Mouse (Mus musculus) heart, postnatal 4 days (tissue): ENCODE results near the gene Nxpe4. TPM values are rescaled to one million over a fixed set of nuclear protein-coding genes. Genes with fewer than 3 reads are reported as not detected.

Experiments
- DNase-seq: peaks from one replicate; pipeline ENCODE4 v3.0.0; 2021
- total RNA-seq, 2 experiments: library from RNA; stranded (reverse); gene quantifications; 2 replicates each; pipeline ENCODE4 v1.2.3; 2021

The Nxpe4 gene
- total RNA-seq, 2 experiments from 2014 or later: 13.3 to 13.9 TPM

GRCm38 (mm10) chr9:48241791-48242190 lies 80.0 kb downstream of the Nxpe4 start:
- no peak for DNase-seq

GRCm38 (mm10) chr9:48242756-48243155 lies 80.9 kb downstream of the Nxpe4 start:
- DNase-seq: no peak

DNA sequence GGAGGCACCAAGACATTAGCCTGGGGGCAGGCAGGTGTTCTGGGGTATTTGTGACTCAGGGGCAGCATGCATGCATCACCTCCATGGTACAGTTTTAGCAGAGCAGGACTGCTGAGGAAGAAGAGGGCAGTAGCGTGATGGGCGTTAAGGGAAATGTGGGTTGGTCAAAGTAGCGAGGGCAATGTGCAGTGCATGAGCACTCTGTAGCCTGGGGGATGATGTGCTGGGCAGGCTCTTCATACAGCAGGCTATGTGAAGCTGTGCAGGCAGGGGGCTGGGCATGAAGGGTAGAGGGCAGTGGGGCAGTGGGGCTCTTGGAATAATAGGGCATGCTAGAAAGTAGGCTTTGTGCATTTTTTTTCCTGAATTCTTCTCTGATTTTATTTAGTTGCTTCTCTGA lies 82.4 kb downstream of the Nxpe4 start:
- DNase-seq: no peak

DNA sequence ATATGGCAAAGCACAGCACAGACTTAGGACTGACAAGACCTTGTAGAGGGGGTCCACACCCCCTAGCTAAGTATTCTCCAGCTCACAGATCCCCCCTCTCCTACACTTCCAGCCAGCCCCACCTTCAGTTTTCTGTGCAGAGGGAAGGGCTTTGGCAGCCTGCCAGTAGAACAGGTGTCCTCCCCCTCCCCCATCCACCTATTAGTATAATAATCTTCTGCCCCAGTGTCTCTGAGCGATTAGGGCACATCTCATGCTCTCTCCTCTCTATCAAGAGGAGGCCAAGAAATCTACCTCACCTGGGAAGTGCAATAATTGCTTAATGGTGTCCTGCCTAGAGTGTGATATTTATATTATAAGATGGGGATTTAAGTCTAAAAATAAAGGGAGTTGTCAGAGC lies 83.7 kb downstream of the Nxpe4 start:
- no peak for DNase-seq

DNA sequence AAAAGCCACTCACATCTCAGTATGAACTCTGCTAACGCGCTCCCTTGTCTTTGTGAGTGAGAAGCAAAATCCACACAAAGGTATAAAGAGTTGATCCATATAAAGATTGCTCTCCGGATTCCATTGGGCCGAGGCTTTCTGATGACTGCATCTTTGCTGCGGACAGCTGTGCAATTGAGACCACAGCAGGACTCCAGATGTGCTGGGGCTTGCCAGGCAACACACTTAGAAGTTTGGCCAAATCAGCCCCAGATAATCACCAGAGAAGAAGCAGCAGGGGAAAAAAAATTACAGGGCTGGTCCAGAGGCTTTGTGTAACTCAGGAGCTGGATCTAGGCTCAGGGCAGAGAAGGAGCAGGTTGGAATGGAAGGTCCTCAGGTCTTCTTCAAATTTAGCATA lies 85.5 kb downstream of the Nxpe4 start:
- DNase-seq: no peak

GRCm38 (mm10) chr9:48252236-48252635 lies 90.4 kb downstream of the Nxpe4 start:
- no peak for DNase-seq

DNA sequence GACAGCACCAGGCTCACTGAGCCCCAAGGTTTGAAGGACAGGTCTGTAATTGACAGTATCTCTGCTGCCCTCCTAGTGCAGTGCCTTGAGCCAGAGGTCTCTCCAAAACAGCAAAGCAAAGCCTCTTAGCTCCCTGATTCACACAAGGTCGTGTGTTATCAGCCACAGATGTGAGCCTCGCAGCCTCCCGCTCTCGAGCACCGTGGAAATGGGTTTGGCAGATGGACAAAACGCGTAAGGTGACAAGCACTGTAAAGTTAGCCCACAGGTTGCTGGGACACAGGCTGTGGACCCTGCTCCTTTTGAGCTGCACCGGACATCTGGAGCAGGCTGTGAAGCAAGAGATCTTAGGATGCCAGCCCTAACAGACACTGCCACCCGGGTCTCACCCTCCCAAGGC lies 95.2 kb downstream of the Nxpe4 start:
- no peak for DNase-seq

DNA sequence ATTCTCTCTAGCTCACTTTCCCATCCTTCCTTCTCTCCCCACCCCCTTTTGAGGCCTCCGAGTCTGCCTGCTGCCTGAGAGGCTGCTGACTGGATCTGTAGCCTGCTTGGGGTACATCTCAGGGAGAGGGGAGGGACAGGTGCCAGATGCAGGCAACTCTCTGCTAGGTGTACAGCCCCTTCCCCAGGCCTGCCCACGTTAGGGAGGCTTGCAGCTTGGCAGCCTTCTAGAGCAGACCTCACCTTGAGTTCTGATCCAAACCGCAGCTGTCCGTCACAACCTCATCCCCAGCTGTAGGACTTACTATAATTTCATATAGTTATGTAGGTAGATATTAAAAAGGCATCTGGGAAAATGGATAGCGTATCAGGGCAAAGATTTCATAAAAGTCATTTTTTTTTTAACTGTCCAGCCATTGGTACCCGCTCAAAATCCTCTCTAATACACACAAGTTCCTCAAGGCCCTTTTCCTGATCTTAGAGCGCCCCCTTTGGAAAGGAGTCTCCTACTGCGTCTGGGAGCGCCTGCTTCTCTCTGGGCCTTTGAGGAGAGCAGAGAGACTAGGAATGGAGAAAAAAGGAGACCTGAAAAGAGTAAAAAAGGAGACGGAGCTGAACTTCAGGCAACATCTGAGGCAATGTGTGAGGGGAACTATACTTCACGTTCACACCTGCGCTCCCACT lies 96.1 kb downstream of the Nxpe4 start:
- DNase-seq: peak; percentile 69

DNA sequence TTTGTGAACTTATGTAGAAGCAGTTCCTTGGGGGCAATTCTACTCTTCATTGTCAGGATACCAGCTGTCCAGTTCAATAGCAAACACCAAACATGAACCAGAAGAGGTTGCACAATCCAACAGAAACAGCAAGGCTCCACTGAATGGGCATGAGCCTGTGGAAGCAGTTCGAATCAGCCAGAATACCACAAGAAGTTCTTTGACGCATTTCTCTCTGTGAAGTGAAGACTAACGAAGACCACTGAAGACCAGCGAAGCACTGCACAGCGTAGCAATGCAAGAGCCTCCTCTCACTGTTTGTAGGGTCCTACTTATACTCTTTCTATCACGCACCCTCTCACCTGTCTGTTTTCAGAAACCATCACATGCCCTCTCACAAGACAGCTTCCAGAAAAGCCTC lies 102.8 kb downstream of the Nxpe4 start:
- DNase-seq: no peak

GRCm38 (mm10) chr9:48265491-48265890 lies 103.7 kb downstream of the Nxpe4 start:
- no peak for DNase-seq

GRCm38 (mm10) chr9:48266286-48267027 lies 104.6 kb downstream of the Nxpe4 start:
- DNase-seq: peak; percentile 90

DNA sequence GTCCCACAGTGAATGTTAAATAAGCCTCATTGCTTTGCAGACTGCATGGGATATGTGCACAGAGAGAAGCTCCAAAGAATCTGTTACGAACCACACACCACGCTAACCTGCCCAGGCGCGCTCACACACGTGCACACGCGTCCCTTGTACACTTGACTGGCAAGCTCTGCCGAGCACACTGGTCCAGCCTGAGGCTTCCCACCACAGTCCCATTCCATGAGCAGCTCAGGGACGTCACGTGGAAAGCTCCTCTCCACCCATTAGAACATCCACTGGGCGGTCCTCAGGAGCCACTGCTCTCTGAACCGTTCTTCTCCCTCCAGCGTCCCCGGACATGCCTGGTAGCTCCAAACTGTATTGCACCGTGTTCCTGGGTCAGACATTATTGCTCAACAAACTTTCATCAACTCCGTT lies 105.2 kb downstream of the Nxpe4 start:
- peak; percentile 56 for DNase-seq

DNA sequence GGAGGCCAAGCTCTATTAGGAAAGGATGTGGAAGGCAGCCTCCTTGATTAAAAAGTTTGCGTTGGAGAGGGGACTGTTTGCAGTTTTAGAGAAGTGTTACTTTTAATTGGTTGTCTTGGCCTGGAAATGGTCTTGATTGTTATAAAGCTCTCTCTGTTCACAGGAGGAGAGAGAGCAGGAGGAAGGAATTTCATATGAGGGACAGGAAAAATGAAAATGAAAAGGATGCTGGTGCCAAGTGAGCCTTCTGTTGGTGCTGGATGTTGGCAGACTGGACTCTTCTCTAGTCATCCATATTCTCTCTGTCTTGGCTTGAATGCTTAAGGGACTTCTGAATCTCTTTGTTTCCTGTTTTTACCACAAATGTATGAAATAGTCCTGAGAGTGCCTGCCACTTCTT lies 106.1 kb downstream of the Nxpe4 start:
- no peak for DNase-seq

DNA sequence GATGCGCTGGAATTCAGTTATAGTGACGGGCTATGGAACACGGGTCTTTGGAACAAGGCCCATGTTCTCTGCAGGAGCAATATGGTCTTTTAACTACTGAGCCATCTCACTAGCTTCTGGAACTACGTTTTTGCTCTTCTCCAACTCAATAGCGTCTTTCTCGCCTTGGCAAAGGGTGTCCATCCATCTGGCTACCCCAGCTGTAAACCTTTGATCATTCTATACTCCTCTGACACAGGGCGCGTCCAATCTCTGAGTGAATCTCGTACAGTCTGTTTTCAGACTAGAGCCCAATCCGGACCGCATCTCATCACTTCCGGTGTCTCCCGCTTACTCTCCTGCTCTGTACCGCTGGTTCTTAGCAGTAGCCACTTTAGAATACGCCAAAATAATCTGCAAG lies 115.0 kb downstream of the Nxpe4 start:
- no peak for DNase-seq

DNA sequence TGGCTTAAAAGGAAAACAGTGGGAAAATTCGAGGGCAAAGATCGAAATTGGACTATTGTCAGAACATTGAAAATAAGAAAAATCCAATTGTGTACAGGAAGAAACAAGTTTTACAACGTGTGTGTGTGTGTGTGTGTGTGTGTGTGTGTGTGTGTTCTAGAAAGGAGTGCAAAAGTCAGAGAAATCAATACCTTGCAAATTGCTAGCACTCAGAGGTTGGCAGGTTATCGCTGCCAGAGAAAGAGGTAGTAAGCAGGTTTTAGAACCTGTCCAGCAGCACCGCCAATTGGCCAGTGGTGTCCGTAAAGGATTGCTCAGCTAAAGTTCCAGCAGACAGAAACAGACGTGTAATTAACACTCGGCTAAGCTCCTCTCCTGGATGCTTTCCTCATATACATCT lies 122.4 kb downstream of the Nxpe4 start:
- DNase-seq: no peak

GRCm38 (mm10) chr9:48290281-48290680 lies 128.5 kb downstream of the Nxpe4 start:
- DNase-seq: peak; percentile 35

DNA sequence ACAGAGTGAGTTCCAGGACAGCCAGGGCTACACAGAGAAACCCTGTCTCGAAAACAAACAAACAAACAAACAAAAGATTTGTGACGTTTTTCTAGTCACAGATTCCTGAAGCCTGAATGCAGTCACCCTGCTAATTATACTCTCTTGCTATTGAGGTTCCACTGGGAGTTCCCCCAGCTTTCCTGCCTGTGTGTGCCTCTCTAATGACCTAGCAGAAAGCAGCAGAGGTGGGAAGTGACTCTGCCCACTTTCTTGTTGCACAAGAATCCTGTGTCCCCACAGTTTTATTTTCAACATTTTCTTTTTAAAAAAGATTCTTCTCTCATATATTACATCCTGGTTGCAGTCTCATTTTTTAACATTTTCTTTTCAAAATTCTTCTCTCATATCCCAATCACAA lies 132.9 kb downstream of the Nxpe4 start:
- no peak for DNase-seq

DNA sequence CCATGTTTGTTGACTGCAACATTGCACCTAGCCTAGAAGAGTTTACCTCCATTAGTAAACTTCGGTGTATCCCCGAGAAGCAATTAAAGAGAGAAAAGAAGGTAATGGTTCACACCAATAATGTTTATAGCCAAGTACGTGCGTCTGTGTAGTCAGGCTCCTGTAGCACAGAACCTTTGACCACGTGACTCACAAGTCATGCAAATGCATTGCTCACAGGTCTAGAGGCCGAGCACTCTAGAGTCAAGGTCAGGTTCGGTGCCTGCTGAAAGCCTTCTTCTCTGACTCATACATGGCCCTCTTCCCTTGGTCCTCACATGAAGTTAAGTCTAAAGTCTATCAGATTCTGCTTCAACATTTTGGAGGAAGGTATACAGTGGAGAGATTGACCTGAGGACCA lies 137.2 kb downstream of the Nxpe4 start:
- DNase-seq: no peak

DNA sequence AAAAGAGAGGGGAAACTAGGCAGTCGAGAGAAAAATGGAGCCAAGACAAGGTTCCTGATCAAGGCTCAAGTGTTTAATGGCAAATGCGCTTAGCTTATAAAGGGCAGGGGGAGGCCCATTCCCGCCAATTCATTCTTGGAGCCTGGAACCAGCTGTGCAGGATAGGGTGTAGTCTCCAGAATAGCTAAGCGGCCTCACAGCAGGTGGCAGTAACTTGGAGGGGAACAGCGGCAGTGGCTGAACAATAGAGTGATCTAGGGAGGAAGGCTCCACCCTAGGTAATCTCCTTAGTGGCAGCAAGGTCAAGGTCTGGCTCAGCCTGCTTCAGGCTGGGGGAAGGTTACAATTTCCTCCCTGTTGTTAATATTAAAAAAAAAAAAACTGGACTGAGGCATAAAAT lies 141.7 kb downstream of the Nxpe4 start:
- DNase-seq: peak; percentile 37

- no peak for DNase-seq
These were observed 149.4 kb downstream of the Nxpe4 start for GRCm38 (mm10) chr9:48311241-48311640.

DNA sequence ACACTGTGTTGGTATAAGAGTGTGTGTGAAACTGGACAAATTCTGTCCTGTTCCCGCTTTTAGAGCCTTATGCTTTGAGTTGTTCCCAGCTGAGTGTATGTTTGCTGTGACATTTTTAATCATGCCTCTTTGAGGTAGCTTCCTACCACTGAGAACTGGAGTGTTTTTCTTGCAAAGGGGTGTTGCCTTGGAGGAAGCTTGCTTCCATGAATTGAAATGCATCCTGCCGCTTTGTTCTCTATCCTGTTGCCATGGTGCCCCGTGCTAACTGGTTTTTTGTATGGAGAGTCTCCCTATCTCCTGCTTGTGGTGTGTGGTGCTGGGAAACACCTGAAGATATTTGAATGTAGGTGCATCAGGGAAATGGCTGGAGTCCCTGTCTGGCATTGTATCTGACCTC lies 152.4 kb downstream of the Nxpe4 start:
- DNase-seq: peak; percentile 32

DNA sequence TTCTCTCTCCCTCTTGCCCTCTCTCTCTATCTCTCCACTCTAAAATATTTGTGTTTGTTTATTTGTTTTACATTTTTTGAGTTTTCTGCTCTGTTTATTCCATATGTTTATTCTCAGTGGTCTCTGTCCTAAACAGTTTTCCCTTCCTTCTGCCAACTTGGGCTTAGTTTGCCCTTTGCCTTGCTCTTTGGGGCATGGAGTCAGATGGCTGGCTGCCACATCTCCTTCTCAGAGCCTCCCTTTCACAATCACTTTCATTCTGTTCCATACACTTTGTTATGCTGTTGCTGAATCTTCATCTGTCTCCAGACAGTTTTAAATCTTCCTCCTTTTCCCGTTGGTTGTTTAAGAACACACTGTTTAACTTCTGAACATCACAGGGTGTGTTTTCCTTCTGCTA lies 154.0 kb downstream of the Nxpe4 start:
- DNase-seq: no peak

GRCm38 (mm10) chr9:48326338-48326737 lies 164.5 kb downstream of the Nxpe4 start:
- peak; percentile 20 for DNase-seq

- DNase-seq: no peak
These were observed 167.8 kb downstream of the Nxpe4 start for GRCm38 (mm10) chr9:48329597-48329996.
